Mouse (Mus musculus): ENCODE measurements around the gene Pdss2.

- TF ChIP-seq POLR2A (IDR thresholded peaks at IDR 0.05; ENCODE audit: extremely low read depth, insufficient read depth, low read length) (no peak), CTCF (IDR thresholded peaks at IDR 0.05; ENCODE audit: low read depth, low read length) (no peak)
Measured at GRCm38 (mm10) chr10:43292454-43292853, 71.2 kb downstream of the Pdss2 start.

All from liver, adult 2 months (tissue).